Mouse (Mus musculus) forebrain, embryonic 16.5 days (tissue): ENCODE results near the gene Stx8. TPM values are rescaled to one million over a fixed set of nuclear protein-coding genes. Genes with fewer than 3 reads are reported as not detected.

ENCODE experiments used
- ATAC-seq: fragments of 200-750 bp; cut with Nextera tagmentation; 2 replicates; pipeline ENCODE4 v1.8.0; 2017; ENCODE audit warnings: mild to moderate bottlenecking, moderate library complexity
- H3K27ac ChIP-seq: fragments of 300-500 bp; sonication (generic); 2 replicates; pipeline ENCODE4 v1.5.1; 2014; ENCODE audit warnings: low read length, control low read depth
- H3K27me3 ChIP-seq: fragments of 300-500 bp; sonication (generic); replicated peaks from 2 replicates; pipeline ENCODE4 v1.6.1; 2014; ENCODE audit warnings: low read length; ENCODE audit not compliant: control insufficient read depth, insufficient read depth
- H3K36me3 ChIP-seq: fragments of 300-500 bp; sonication (generic); 2 replicates; pipeline ENCODE4 v1.6.1; 2014; ENCODE audit not compliant: control insufficient read depth, insufficient read depth
- H3K4me1 ChIP-seq: fragments of 300-500 bp; sonication (generic); replicated peaks from 2 replicates; pipeline ENCODE4 v1.6.1; 2014; ENCODE audit warnings: low read length; ENCODE audit not compliant: control insufficient read depth, insufficient read depth
- H3K4me2 ChIP-seq: fragments of 300-500 bp; sonication (generic); 2 replicates; pipeline ENCODE4 v1.6.1; 2014; ENCODE audit warnings: mild to moderate bottlenecking, low read length, control low read depth
- H3K4me3 ChIP-seq: fragments of 300-500 bp; sonication (generic); replicated peaks from 2 replicates; pipeline ENCODE4 v1.5.1; 2014; ENCODE audit warnings: mild to moderate bottlenecking, low read length, control low read depth
- H3K9ac ChIP-seq: fragments of 300-500 bp; sonication (generic); replicated peaks from 2 replicates; pipeline ENCODE4 v1.6.1; 2014; ENCODE audit warnings: low read depth, low read length, control low read depth
- H3K9me3 ChIP-seq: fragments of 300-500 bp; sonication (generic); 2 replicates; pipeline ENCODE4 v1.6.1; 2016; ENCODE audit warnings: low read length; ENCODE audit not compliant: control insufficient read depth
- WGBS: fragments of 180-500 bp; shearing (Covaris S2); extraction: QIAGEN DNeasy Blood & Tissue Kit; methylation state at CpG from one replicate; pipeline ENCODE4 v1.1.7; 2014; 5-methylcytosine and 5-hydroxymethylcytosine counted together
- polyA plus RNA-seq: library from polyadenylated mRNA; unstranded; fragments of >200 nt; fragmentation: Nextera tagmentation; extraction: Ambion mirVana; gene quantifications from 2 replicates; pipeline ENCODE4 v1.2.1, GENCODE M21; 2015

The Stx8 gene
- polyA plus RNA-seq, 1 experiment from 2014 or later, result 68.2 TPM

DNA sequence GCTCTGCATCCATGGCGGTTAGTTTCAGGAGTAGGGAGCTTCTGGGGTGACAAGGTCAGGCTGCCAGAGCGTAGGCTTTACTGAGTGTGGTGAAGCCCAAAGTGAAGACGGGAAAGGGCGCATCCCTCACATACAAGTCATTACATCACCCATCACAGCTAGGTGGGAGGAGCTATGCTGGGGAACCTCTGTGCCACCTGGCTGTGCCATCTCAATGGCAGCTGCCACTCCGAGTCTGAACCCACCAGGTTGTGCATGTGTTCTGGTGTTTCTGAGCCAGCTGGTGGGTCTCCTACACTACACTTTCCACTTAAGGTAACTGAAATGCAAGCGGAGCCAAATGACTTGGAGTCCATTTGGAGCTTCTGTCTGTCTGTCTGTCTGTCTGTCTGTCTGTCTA is 261.8 kb downstream of the Stx8 start:
- 89% methylated on average over 6 of the region's 6 CpGs for WGBS
- no peaks in the 10 kb centered on the region for H3K9me3 ChIP-seq
- no peak overlapping the region for H3K9ac ChIP-seq
- H3K36me3 ChIP-seq, result no peaks in the 10 kb centered on the region
- H3K27ac ChIP-seq, result no peak overlapping the region
- H3K4me2 ChIP-seq, result no peak overlapping the region
- H3K4me3 ChIP-seq, result no peak overlapping the region
- no peak for ATAC-seq
- H3K27me3 ChIP-seq, result no peaks in the 10 kb centered on the region
- H3K4me1 ChIP-seq, result peaks cover 4% of the 10 kb centered on the region

DNA sequence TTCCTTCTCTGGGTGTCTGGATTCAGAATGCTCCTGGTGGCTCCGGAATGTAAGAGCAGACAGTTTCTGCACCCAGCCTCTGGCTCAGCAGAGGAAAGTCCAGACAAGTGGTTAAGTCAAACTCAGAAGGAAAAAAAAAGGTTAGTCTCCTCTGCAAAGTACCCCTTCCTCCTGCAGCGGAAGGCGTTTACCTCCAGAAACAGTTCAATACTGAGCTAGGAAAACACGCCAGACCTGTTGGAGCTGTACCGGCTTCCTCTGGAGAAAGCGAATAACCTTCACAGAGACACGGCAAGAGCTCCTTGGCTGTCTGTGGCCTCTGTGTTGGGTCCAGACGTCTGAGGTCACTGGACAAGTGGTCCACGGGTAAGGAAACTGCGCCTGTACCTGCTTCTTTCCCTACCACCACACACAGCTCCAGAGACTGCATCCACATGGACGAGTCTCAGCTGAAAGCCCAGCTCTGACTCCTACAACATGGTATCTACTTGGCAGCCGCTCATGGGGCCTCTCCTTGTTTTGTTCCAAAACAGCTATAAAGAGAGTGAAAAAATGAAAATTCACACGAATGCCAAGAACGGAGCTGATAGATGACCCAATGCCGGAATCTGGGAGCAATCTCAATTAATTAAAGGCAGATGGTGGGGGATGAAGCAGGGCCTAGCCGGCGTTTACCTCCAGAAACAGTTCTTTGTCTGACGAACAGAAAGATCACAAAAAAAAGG is 263.1 kb downstream of the Stx8 start:
- Histone ChIP-seq H3K9ac (no peak overlapping the region), H3K4me2 (no peak overlapping the region), H3K27me3 (no peaks in the 10 kb centered on the region), H3K36me3 (no peaks in the 10 kb centered on the region), H3K9me3 (no peaks in the 10 kb centered on the region), H3K4me3 (no peak overlapping the region), H3K4me1 (peaks cover 4% of the 10 kb centered on the region), H3K27ac (0 out of 2 replicates have a peak overlapping the region, but pooled peaks have one; percentile 9)
- ATAC-seq, result no peak
- WGBS, result 52% methylated on average over 18 of the region's 18 CpGs

DNA sequence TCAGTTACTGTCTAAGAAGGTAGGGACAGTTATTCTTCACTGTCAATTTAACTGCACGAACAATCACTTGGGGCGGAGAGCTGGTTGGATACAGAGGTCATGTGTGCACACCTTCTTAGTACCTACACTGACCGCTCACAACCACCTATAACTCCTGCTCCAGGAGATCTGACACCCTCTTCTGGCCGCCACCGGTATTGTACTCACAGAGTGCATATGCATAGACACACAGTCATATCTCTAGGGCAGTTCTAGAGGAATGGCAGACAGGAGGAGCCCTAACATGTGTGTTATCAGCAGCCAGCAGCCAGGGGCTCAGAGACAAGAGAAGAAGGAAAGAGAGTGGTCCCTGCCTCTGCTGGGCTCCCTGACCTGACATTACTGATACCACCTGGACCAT is 265.6 kb downstream of the Stx8 start:
- Histone ChIP-seq H3K4me1 (peaks cover 4% of the 10 kb centered on the region), H3K4me3 (no peak overlapping the region), H3K9me3 (no peaks in the 10 kb centered on the region), H3K27me3 (no peaks in the 10 kb centered on the region), H3K9ac (no peak overlapping the region), H3K36me3 (no peaks in the 10 kb centered on the region), H3K27ac (no peak overlapping the region), H3K4me2 (no peak overlapping the region)
- no peak for ATAC-seq
- 98% methylated on average over 5 of the region's 5 CpGs for WGBS

DNA sequence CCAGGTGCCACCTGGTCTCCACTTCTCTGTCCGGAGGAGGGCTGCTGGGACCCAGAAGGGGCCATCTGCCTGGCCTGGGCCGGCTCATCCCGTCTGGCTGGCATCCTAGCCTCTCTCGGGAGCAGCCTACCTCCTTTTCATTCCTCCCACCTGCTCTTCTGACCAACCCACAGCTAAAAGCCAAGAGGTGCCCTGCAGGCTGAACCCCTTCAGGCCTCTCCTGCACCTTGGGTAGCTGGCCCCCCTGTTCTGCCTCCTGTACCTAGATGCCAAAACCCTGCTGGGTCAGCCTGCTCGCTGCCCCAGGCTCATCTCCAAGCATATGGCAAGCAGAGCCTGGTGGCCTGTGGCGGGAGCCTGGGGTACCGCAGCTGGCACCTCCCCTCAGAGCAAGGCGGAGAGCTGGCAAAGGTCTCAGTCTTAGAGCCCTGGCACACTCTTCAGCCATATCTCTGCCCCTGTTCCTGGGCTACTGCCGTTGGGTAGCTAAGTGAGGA is 267.5 kb downstream of the Stx8 start:
- H3K4me3 ChIP-seq, result no peak overlapping the region
- H3K9me3 ChIP-seq, result no peaks in the 10 kb centered on the region
- H3K27me3 ChIP-seq, result no peaks in the 10 kb centered on the region
- H3K27ac ChIP-seq, result no peak overlapping the region
- WGBS, result 82% methylated on average over 9 of the region's 9 CpGs
- no peaks in the 10 kb centered on the region for H3K36me3 ChIP-seq
- no peak overlapping the region for H3K9ac ChIP-seq
- ATAC-seq, result peak; percentile 40; the same call in 1 of the 2 replicates
- peaks cover 4% of the 10 kb centered on the region for H3K4me1 ChIP-seq
- H3K4me2 ChIP-seq, result no peak overlapping the region

DNA sequence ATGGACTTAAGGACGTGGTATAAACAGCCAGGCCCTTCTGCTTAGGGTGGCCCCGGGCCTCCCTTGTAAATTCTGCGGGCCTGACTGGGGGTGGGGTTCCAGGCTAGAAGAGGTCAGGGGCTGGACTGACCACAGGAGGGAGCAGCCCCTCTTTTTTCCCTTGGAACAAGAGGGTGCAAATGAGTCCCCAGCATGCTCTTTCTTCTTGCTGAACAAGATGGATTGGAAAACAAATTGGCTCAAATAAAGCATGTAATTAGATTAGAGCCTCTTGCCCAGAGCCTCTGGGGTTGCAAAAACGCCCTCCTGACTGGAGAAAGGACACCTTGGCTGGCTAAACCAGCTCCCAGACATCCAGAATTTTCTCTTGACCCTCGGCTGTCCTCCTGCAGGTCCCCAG is 273.8 kb downstream of the Stx8 start:
- H3K36me3 ChIP-seq, result no peaks in the 10 kb centered on the region
- 9% methylated on average over 5 of the region's 5 CpGs for WGBS
- no peak overlapping the region for H3K4me2 ChIP-seq
- H3K4me1 ChIP-seq, result peaks cover 7% of the 10 kb centered on the region
- no peak for ATAC-seq
- no peaks in the 10 kb centered on the region for H3K9me3 ChIP-seq
- H3K27ac ChIP-seq, result no peak overlapping the region
- no peak overlapping the region for H3K9ac ChIP-seq
- H3K27me3 ChIP-seq, result no peaks in the 10 kb centered on the region
- H3K4me3 ChIP-seq, result no peak overlapping the region

DNA sequence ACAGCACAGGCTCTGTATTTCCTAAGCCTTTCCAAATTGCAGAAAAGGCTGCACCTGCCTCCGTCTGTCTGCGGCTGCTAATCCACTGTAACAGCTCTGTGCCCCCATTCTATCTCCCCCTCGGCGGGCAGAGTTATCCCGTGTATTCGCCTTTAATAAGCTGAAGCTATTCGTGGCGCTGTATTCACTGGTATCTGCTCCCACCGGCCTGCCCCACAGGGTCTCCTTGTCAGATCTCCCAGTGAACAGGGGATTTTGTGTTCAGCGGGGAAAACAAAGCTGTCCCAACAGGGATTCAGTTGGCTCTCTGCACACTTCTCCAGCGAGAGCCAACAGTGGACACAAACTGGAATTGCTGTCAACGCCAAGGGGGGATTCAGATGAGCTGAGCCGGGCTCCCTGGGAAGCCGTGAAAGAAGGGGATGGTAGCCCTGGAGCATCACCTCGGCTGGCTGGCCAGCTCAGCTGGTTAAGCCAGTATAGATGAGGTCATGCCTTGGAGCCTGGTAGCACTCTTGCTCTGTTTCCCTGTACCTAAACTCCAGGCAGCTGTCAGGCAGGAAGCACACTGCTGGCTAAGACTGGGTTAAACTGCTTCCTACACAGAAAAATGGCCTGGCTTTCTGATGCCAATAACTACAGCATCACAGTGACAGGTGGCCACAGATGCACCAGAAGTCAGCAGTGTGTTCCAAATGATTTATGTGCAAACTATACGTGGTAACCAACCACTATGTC is 278.4 kb downstream of the Stx8 start:
- Histone ChIP-seq H3K4me3 (no peak overlapping the region), H3K4me1 (peaks cover 8% of the 10 kb centered on the region), H3K9ac (no peak overlapping the region), H3K27ac (no peak overlapping the region), H3K36me3 (no peaks in the 10 kb centered on the region), H3K9me3 (no peaks in the 10 kb centered on the region), H3K27me3 (no peaks in the 10 kb centered on the region), H3K4me2 (no peak overlapping the region)
- WGBS, result 19% methylated on average over 16 of the region's 16 CpGs
- peak; percentile 65 for ATAC-seq

DNA sequence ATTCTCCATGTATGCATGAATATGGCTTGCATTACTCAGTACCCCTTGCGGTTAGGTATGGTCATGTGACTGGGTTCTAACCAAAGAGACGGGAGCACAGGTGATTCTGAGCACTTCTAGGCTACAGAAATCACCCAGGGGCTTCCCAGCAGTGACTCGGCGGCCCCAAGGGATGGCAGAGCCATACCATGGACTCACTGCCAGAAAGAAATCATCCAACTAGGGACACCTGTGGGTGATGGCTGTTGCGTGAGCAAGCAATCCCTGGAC is 278.9 kb downstream of the Stx8 start:
- Histone ChIP-seq H3K4me2 (no peak overlapping the region), H3K9me3 (no peaks in the 10 kb centered on the region), H3K27me3 (no peaks in the 10 kb centered on the region), H3K36me3 (no peaks in the 10 kb centered on the region), H3K4me1 (peaks cover 8% of the 10 kb centered on the region), H3K4me3 (no peak overlapping the region), H3K27ac (no peak overlapping the region), H3K9ac (no peak overlapping the region)
- 0 out of 2 replicates have a peak, but pooled peaks have one; percentile 8 for ATAC-seq
- WGBS, result 76% methylated on average over 5 of the region's 5 CpGs

DNA sequence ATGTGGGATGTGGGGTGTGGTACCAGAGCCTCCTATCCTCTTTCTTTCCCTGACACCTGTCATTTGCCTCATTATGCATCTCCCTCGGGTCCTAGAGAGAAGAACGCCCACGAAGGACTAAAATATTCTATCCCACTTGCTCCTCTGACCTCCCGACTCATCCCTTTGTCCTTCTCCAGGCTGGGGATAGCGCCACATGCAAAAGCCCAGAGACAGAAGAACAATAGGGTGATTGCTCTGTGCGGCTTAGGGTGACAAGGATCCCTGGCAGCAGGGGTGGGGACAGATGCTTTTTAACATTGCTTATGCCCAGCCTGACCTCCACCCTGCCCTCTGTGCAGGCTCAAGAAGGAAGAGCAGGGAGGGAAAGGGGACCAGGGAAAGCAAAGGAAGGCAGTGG is 281.9 kb downstream of the Stx8 start:
- Histone ChIP-seq H3K4me2 (no peak overlapping the region), H3K36me3 (no peaks in the 10 kb centered on the region), H3K9me3 (no peaks in the 10 kb centered on the region), H3K9ac (no peak overlapping the region), H3K4me1 (peaks cover 8% of the 10 kb centered on the region), H3K27me3 (no peaks in the 10 kb centered on the region), H3K4me3 (no peak overlapping the region), H3K27ac (no peak overlapping the region)
- ATAC-seq, result no peak
- 23% methylated on average over 6 of the region's 6 CpGs for WGBS

DNA sequence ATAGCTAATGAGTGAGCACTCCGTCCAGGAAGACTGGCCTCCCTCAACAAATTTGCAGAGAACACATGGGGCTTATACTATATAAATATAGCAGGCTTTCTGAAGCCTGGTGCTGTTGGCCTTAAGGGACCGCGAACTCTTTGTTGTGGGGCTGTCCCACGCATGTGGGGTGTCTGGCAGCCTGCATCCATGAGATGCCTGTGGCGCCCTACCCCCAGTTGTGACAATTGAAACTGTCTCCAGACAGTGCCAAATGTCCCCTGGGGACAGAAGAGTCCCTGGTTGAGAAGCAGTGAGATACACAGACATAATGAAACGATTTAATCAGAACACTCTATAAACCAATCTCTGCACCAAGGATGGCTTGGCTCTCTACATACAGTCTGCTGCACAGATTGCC is 284.1 kb downstream of the Stx8 start:
- Histone ChIP-seq H3K4me2 (no peak overlapping the region), H3K27ac (no peak overlapping the region), H3K4me1 (no peaks in the 10 kb centered on the region), H3K27me3 (no peaks in the 10 kb centered on the region), H3K9ac (no peak overlapping the region), H3K9me3 (no peaks in the 10 kb centered on the region), H3K4me3 (no peak overlapping the region), H3K36me3 (no peaks in the 10 kb centered on the region)
- no peak for ATAC-seq
- 65% methylated on average over 6 of the region's 6 CpGs for WGBS
